ENCODE assay signal across 8 mouse cellular contexts in genomic region chr10:17725644-17726372, GRCm38 (mm10). TPM values are rescaled to one million over a fixed set of nuclear protein-coding genes. Genes with fewer than 3 reads are reported as not detected.
DNase-seq lines count a peak whose midpoint lies in the region; ATAC-seq and TF ChIP-seq lines count a peak whose summit lies in the region.

No protein-coding gene starts in this region.

- no peak overlapping the region for H3K9ac ChIP-seq in embryonic facial prominence, embryonic 14.5 days (ENCODE audit: low read depth, low read length)
- peak overlapping the region; percentile 61 for H3K9ac ChIP-seq in midbrain, embryonic 16.5 days (ENCODE audit: low read depth, low read length)

- peak overlapping the region; percentile 64; the same call in 1 of the 2 replicates for H3K4me3 ChIP-seq in layer of hippocampus, adult 2 months
- H3K4me3 ChIP-seq in embryonic facial prominence, embryonic 14.5 days (ENCODE audit: low read depth, low read length): peak overlapping the region; percentile 87
- peak overlapping the region; percentile 37 for H3K4me3 ChIP-seq in midbrain, embryonic 16.5 days (ENCODE audit: low read depth, low read length)

- no peaks in the 10 kb centered on the region for H3K9me3 ChIP-seq in embryonic facial prominence, embryonic 14.5 days (ENCODE audit: control insufficient read depth, low read length)
- no peaks in the 10 kb centered on the region for H3K9me3 ChIP-seq in midbrain, embryonic 16.5 days (replicated peaks; ENCODE audit: control insufficient read depth, low read length, poor library complexity, severe bottlenecking)

- H3K27ac ChIP-seq in layer of hippocampus, adult 2 months: peak overlapping the region; percentile 70
- H3K27ac ChIP-seq in embryonic facial prominence, embryonic 14.5 days (replicated peaks; ENCODE audit: low read depth, low read length): no peak overlapping the region
- no peak overlapping the region for H3K27ac ChIP-seq in midbrain, embryonic 16.5 days (ENCODE audit: low read length)

- peaks cover 29% of the 10 kb centered on the region for H3K4me1 ChIP-seq in embryonic facial prominence, embryonic 14.5 days (ENCODE audit: control insufficient read depth, insufficient read depth, low read length)
- peaks cover 34% of the 10 kb centered on the region for H3K4me1 ChIP-seq in midbrain, embryonic 16.5 days (ENCODE audit: control insufficient read depth, insufficient read depth, low read length)

- no peak for TF ChIP-seq CTCF in layer of hippocampus, adult 2 months (conservative IDR thresholded peaks at IDR 0.05)

- DNase-seq in layer of hippocampus, adult 2 months (ENCODE audit: low spot score in 2 of 2): no peak
- no peak for DNase-seq in layer of hippocampus, adult 8-10 months (ENCODE audit: low spot score in 2 of 2)
- DNase-seq in embryonic facial prominence, embryonic 14.5 days (ENCODE audit: low spot score): no peak
- peak; percentile 24 to 25 for DNase-seq in kidney, adult 8-10 months
- DNase-seq in thymus, postnatal 25 days: no peak
- DNase-seq in adrenal gland, adult 18-20 months (ENCODE audit: low spot score in 2 of 2): no peak
- no peak for DNase-seq in layer of hippocampus, adult 18-20 months (ENCODE audit: low spot score in 2 of 2)

- no peak for ATAC-seq in embryonic facial prominence, embryonic 14.5 days (ENCODE audit: low read depth)
- no peak for ATAC-seq in midbrain, embryonic 16.5 days

- peak overlapping the region; percentile 74 for H3K4me2 ChIP-seq in embryonic facial prominence, embryonic 14.5 days (ENCODE audit: low read depth, low read length)
- H3K4me2 ChIP-seq in midbrain, embryonic 16.5 days (ENCODE audit: low read length): peak overlapping the region; percentile 75

- no peaks in the 10 kb centered on the region for H3K36me3 ChIP-seq in embryonic facial prominence, embryonic 14.5 days (ENCODE audit: control insufficient read depth, insufficient read depth, low read length)
- H3K36me3 ChIP-seq in midbrain, embryonic 16.5 days (ENCODE audit: control insufficient read depth, insufficient read depth, low read length): no peaks in the 10 kb centered on the region

- WGBS in embryonic facial prominence, embryonic 14.5 days: 41% methylated on average over 7 of the region's 7 CpGs
- 40% methylated on average over 7 of the region's 7 CpGs for WGBS in midbrain, embryonic 16.5 days

- no peaks in the 10 kb centered on the region for H3K27me3 ChIP-seq in embryonic facial prominence, embryonic 14.5 days (replicated peaks; ENCODE audit: control insufficient read depth, insufficient read depth, low read length)
- no peaks in the 10 kb centered on the region for H3K27me3 ChIP-seq in midbrain, embryonic 16.5 days (ENCODE audit: control insufficient read depth, insufficient read depth, low read depth, low read length)

RNA-seq across cellular contexts. Expression of gene Cited2, which starts 2.8 kb away (rescaled TPM):
- 10 to 100 TPM; 35.8 to 36.2 TPM for total RNA-seq in layer of hippocampus, adult 2 months (2021)
- 10 to 100 TPM; 27.9 to 31.6 (median 29.2) TPM for total RNA-seq in layer of hippocampus, adult 8-10 months (2022)
- polyA plus RNA-seq in embryonic facial prominence, embryonic 14.5 days (2014; fragmentation: Nextera tagmentation; extraction: Ambion mirVana): 37.5 and 40.6 TPM in 2 replicates
- 52.8 and 59.7 TPM in 2 replicates for polyA plus RNA-seq in midbrain, embryonic 16.5 days (2015; fragmentation: Nextera tagmentation; extraction: Ambion mirVana)
- 10 to 100 TPM; 32.7 to 76.3 TPM for total RNA-seq in adrenal gland, adult 18-20 months (2021)
- 10 to 100 TPM; 37.0 to 38.0 TPM for total RNA-seq in layer of hippocampus, adult 18-20 months (2021)

Comparison
In these comparisons a context has a peak if more than half of its experiments do, and no peak if none do; other contexts are left out.
1. DNase-seq: peak in kidney, adult 8-10 months (2 of 2); none in layer of hippocampus, adult 2 months (0 of 2), layer of hippocampus, adult 8-10 months (0 of 2), embryonic facial prominence, embryonic 14.5 days (single experiment), thymus, postnatal 25 days (single experiment), adrenal gland, adult 18-20 months (0 of 2) and layer of hippocampus, adult 18-20 months (0 of 2).
2. H3K4me3 ChIP-seq: peak in every context shown above with its lines; median percentile 87 in embryonic facial prominence, embryonic 14.5 days; 64 in layer of hippocampus, adult 2 months; 37 in midbrain, embryonic 16.5 days.